Mouse (Mus musculus) hindbrain, embryonic 16.5 days (tissue): ENCODE measurements around the gene Serpine2. TPM values are rescaled to one million over a fixed set of nuclear protein-coding genes. Genes with fewer than 3 reads are reported as not detected.
A peak's percentile ranks its signal among the peaks of the same experiment; 100 is the strongest.

Source experiments
- ATAC-seq: fragments of 200-750 bp; cut with Nextera tagmentation; 2 replicates; pipeline ENCODE4 v1.8.0; 2017; ENCODE audit warnings: moderate TSS enrichment, moderate library complexity
- H3K27ac ChIP-seq: fragments of 300-500 bp; sonication (generic); 2 replicates; pipeline ENCODE4 v1.5.1; 2014; ENCODE audit warnings: low read depth, mild to moderate bottlenecking, control low read depth, low read length, moderate library complexity
- H3K27me3 ChIP-seq: fragments of 300-500 bp; sonication (generic); replicated peaks from 2 replicates; pipeline ENCODE4 v1.6.1; 2014; ENCODE audit warnings: low read length; ENCODE audit not compliant: control insufficient read depth, insufficient read depth
- H3K36me3 ChIP-seq: fragments of 300-500 bp; sonication (generic); 2 replicates; pipeline ENCODE4 v1.6.1; 2014; ENCODE audit warnings: mild to moderate bottlenecking, low read length, moderate library complexity, mixed read lengths; ENCODE audit not compliant: control insufficient read depth, insufficient read depth
- H3K4me1 ChIP-seq: fragments of 300-500 bp; sonication (generic); 2 replicates; pipeline ENCODE4 v1.6.1; 2014; ENCODE audit warnings: low read depth, low read length; ENCODE audit not compliant: control insufficient read depth, insufficient read depth
- H3K4me2 ChIP-seq: fragments of 300-500 bp; sonication (generic); 2 replicates; pipeline ENCODE4 v1.6.1; 2014; ENCODE audit warnings: mild to moderate bottlenecking, low read length, control low read depth, moderate library complexity
- H3K4me3 ChIP-seq: fragments of 300-500 bp; sonication (generic); 2 replicates; pipeline ENCODE4 v1.5.1; 2014; ENCODE audit warnings: mild to moderate bottlenecking, low read length, control low read depth, moderate library complexity
- H3K9ac ChIP-seq: fragments of 300-500 bp; sonication (generic); 2 replicates; pipeline ENCODE4 v1.6.1; 2014; ENCODE audit warnings: low read depth, mild to moderate bottlenecking, control low read depth, low read length, moderate library complexity
- H3K9me3 ChIP-seq: fragments of 300-500 bp; sonication (generic); 2 replicates; pipeline ENCODE4 v1.6.1; 2014; ENCODE audit warnings: mild to moderate bottlenecking, low read length, moderate library complexity; ENCODE audit not compliant: control insufficient read depth
- WGBS: fragments of 180-500 bp; shearing (Covaris S2); extraction: QIAGEN DNeasy Blood & Tissue Kit; methylation state at CpG from one replicate; pipeline ENCODE4 v1.1.7; 2014; 5-methylcytosine and 5-hydroxymethylcytosine counted together
- polyA plus RNA-seq: library from polyadenylated mRNA; unstranded; fragments of >200 nt; fragmentation: Nextera tagmentation; extraction: Ambion mirVana; gene quantifications from 2 replicates; pipeline ENCODE4 v1.2.1, GENCODE M21; 2015

Serpine2 gene
- polyA plus RNA-seq, 1 experiment from 2014 or later, result 403 TPM

- WGBS, result 82% methylated on average over 3 of the region's 3 CpGs
- H3K4me1 ChIP-seq, result no peaks in the 10 kb centered on the region
- no peak overlapping the region for H3K9ac ChIP-seq
- H3K27me3 ChIP-seq, result no peaks in the 10 kb centered on the region
- no peak overlapping the region for H3K4me2 ChIP-seq
- H3K27ac ChIP-seq, result no peak overlapping the region
- H3K4me3 ChIP-seq, result no peak overlapping the region
- no peaks in the 10 kb centered on the region for H3K9me3 ChIP-seq
- no peaks in the 10 kb centered on the region; the same call in 1 of the 2 replicates for H3K36me3 ChIP-seq
- ATAC-seq, result no peak
Observed at GRCm38 (mm10) chr1:79797084-79797483, 63.9 kb downstream of the Serpine2 start.

GRCm38 (mm10) chr1:79786267-79786927 lies 74.6 kb downstream of the Serpine2 start:
- Histone ChIP-seq H3K27ac (no peak overlapping the region), H3K9ac (no peak overlapping the region), H3K4me2 (no peak overlapping the region), H3K9me3 (no peaks in the 10 kb centered on the region), H3K4me1 (no peaks in the 10 kb centered on the region), H3K4me3 (no peak overlapping the region), H3K36me3 (peaks cover 13% of the 10 kb centered on the region), H3K27me3 (no peaks in the 10 kb centered on the region)
- WGBS, result 69% methylated on average over 7 of the region's 7 CpGs
- peak; percentile 85 for ATAC-seq

GRCm38 (mm10) chr1:79782433-79782832 lies 78.5 kb downstream of the Serpine2 start:
- H3K4me3 ChIP-seq, result no peak overlapping the region
- no peak for ATAC-seq
- no peaks in the 10 kb centered on the region for H3K9me3 ChIP-seq
- peaks cover 25% of the 10 kb centered on the region for H3K36me3 ChIP-seq
- H3K27me3 ChIP-seq, result no peaks in the 10 kb centered on the region
- H3K27ac ChIP-seq, result no peak overlapping the region
- no peak overlapping the region for H3K9ac ChIP-seq
- H3K4me2 ChIP-seq, result no peak overlapping the region
- WGBS, result 86% methylated on average over 3 of the region's 3 CpGs
- H3K4me1 ChIP-seq, result no peaks in the 10 kb centered on the region

GRCm38 (mm10) chr1:79778011-79778410 lies 83.0 kb downstream of the Serpine2 start:
- no peak overlapping the region for H3K4me2 ChIP-seq
- no peak for ATAC-seq
- H3K9ac ChIP-seq, result no peak overlapping the region
- H3K9me3 ChIP-seq, result no peaks in the 10 kb centered on the region
- 84% methylated on average over 11 of the region's 11 CpGs for WGBS
- peaks cover 25% of the 10 kb centered on the region for H3K36me3 ChIP-seq
- H3K4me3 ChIP-seq, result no peak overlapping the region
- peaks cover 3% of the 10 kb centered on the region; the same call in 1 of the 2 replicates for H3K4me1 ChIP-seq
- H3K27ac ChIP-seq, result no peak overlapping the region
- H3K27me3 ChIP-seq, result no peaks in the 10 kb centered on the region

- Histone ChIP-seq H3K4me3 (peak within 1 kb of the TSS; percentile 99), H3K4me1 (peaks cover 3% of the 10 kb centered on the region; the same call in 1 of the 2 replicates), H3K36me3 (peaks cover 10% of the 10 kb centered on the region), H3K9me3 (no peaks in the 10 kb centered on the region), H3K4me2 (peak within 1 kb of the TSS; percentile 62), H3K9ac (peak within 1 kb of the TSS; percentile 96), H3K27ac (peak within 1 kb of the TSS; percentile 90), H3K27me3 (no peaks in the 10 kb centered on the region)
- 0% methylated on average over 38 of the region's 38 CpGs for WGBS
- ATAC-seq, result peak; percentile 100
Observed at GRCm38 (mm10) chr1:79775927-79776458, 85.0 kb downstream of the Serpine2 start, which contains the start of the genes Mrpl44 and Wdfy1. Gene Mrpl44, plus strand, starts transcription at chr1:79776018. Gene Wdfy1, minus strand, starts transcription at chr1:79776143.

- H3K36me3 ChIP-seq, result peaks cover 6% of the 10 kb centered on the region
- no peaks in the 10 kb centered on the region for H3K27me3 ChIP-seq
- no peak overlapping the region for H3K9ac ChIP-seq
- no peak overlapping the region for H3K4me3 ChIP-seq
- no peak overlapping the region for H3K4me2 ChIP-seq
- 84% methylated on average over 4 of the region's 4 CpGs for WGBS
- H3K27ac ChIP-seq, result no peak overlapping the region
- H3K4me1 ChIP-seq, result peaks cover 3% of the 10 kb centered on the region; the same call in 1 of the 2 replicates
- no peak for ATAC-seq
- H3K9me3 ChIP-seq, result no peaks in the 10 kb centered on the region
Observed at GRCm38 (mm10) chr1:79774164-79774780, 86.7 kb downstream of the Serpine2 start.

GRCm38 (mm10) chr1:79768231-79768630 lies 92.7 kb downstream of the Serpine2 start:
- Histone ChIP-seq H3K27me3 (no peaks in the 10 kb centered on the region), H3K27ac (no peak overlapping the region), H3K36me3 (no peaks in the 10 kb centered on the region), H3K4me1 (no peaks in the 10 kb centered on the region), H3K9ac (no peak overlapping the region), H3K4me3 (no peak overlapping the region), H3K4me2 (no peak overlapping the region), H3K9me3 (no peaks in the 10 kb centered on the region)
- 74% methylated on average over 1 of the region's 1 CpGs for WGBS
- no peak for ATAC-seq

- ATAC-seq, result no peak
- Histone ChIP-seq H3K9ac (no peak overlapping the region), H3K4me3 (no peak overlapping the region), H3K27ac (no peak overlapping the region), H3K27me3 (no peaks in the 10 kb centered on the region), H3K36me3 (no peaks in the 10 kb centered on the region), H3K4me1 (peaks cover 16% of the 10 kb centered on the region), H3K9me3 (no peaks in the 10 kb centered on the region), H3K4me2 (no peak overlapping the region)
- WGBS, result 92% methylated on average over 1 of the region's 1 CpGs
Observed at GRCm38 (mm10) chr1:79764483-79764882, 96.5 kb downstream of the Serpine2 start.

GRCm38 (mm10) chr1:79764031-79764430 lies 96.9 kb downstream of the Serpine2 start:
- Histone ChIP-seq H3K27me3 (no peaks in the 10 kb centered on the region), H3K4me2 (no peak overlapping the region), H3K9me3 (no peaks in the 10 kb centered on the region), H3K27ac (no peak overlapping the region), H3K4me3 (no peak overlapping the region), H3K36me3 (no peaks in the 10 kb centered on the region), H3K4me1 (peaks cover 17% of the 10 kb centered on the region), H3K9ac (no peak overlapping the region)
- ATAC-seq, result no peak
- 90% methylated on average over 2 of the region's 2 CpGs for WGBS
